Mouse (Mus musculus) CH12.LX (cell line): Measurements from ENCODE around the gene Fry.

Experiments used
- BHLHE40 ChIP-seq: IDR thresholded peaks from 2 replicates; pipeline ENCODE4 v1.6.1; 2011; ENCODE audit warnings: mild to moderate bottlenecking, low read depth, low read length, improper control_type of control experiment
- CTCF ChIP-seq, 2 experiments: IDR thresholded peaks in 1 of 2; conservative IDR thresholded peaks in 1 of 2; 2 replicates each; pipeline ENCODE4 v1.5.1; 2011 to 2012; ENCODE audit warnings: low read depth in 2 of 2, low read length in 2 of 2, improper control_type of control experiment in 1 of 2, inconsistent platforms in 1 of 2, mild to moderate bottlenecking in 1 of 2, moderate library complexity in 1 of 2
- E2F4 ChIP-seq: IDR thresholded peaks from 2 replicates; pipeline ENCODE4 v1.6.1; 2011; ENCODE audit warnings: low read depth, low read length, improper control_type of control experiment; ENCODE audit not compliant: insufficient replicate concordance
- EP300 ChIP-seq: IDR thresholded peaks from 2 replicates; pipeline ENCODE4 v1.6.1; 2011; ENCODE audit warnings: low read length, improper control_type of control experiment
- MEF2A ChIP-seq: IDR thresholded peaks from 2 replicates; pipeline ENCODE4 v1.6.1; 2014; ENCODE audit warnings: low read depth, mild to moderate bottlenecking, inconsistent platforms, low read length, improper control_type of control experiment, borderline replicate concordance
- POLR2A ChIP-seq: IDR thresholded peaks from 2 replicates; pipeline ENCODE4 v1.6.1; 2011; ENCODE audit warnings: low read depth, mild to moderate bottlenecking, improper control_type of control experiment, low read length
- ZC3H11A ChIP-seq: IDR thresholded peaks from 2 replicates; pipeline ENCODE4 v1.6.1; 2012; ENCODE audit warnings: low read depth, mild to moderate bottlenecking, inconsistent platforms, low read length, improper control_type of control experiment

DNA sequence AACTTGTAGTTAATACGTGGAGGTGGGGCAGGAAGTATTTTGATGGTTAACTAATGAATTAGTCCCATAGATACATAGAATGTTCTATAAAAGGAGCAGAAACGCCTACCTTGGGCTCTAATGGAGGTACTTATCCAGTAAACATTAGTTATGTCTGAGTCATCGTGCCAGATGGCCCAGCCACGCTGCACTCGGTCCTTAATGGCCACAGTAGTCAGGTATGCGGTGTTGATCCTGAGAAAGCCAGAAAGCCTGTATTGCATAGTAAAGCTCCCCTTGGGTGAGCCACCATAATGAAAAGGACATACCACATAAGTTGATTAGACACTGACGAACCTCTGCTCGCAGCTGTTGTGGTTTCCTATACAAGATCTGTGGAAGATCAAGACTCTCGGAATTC, 7.5 kb downstream of the Fry start:
- TF ChIP-seq ZC3H11A (no peak), POLR2A (no peak), E2F4 (no peak), CTCF (conservative IDR thresholded peaks at IDR 0.05 in 1 of 2, IDR thresholded peaks at IDR 0.05 in 1 of 2; ENCODE audit: low read depth in 2 of 2, low read length in 2 of 2) (no peak), BHLHE40 (no peak), MEF2A (no peak), EP300 (no peak)
